Mouse (Mus musculus) midbrain, embryonic 14.5 days (tissue): ENCODE measurements at regions not wholly inside any gene's neighbourhood (a gene's known extent, or its start where the extent isn't known, plus 50 kb on each side); places are given as distances from the start of the nearest gene placed in this dataset.

Source experiments
- ATAC-seq: fragments of 200-750 bp; cut with Nextera tagmentation; 2 replicates; pipeline ENCODE4 v1.8.0; 2017; ENCODE audit warnings: moderate number of reproducible peaks, moderate library complexity; ENCODE audit not compliant: low FRiP score, low TSS enrichment
- DNase-seq: peaks from one replicate; pipeline ENCODE4 v3.0.0-alpha.2; 2015
- H3K27ac ChIP-seq: fragments of 300-500 bp; sonication (generic); replicated peaks from 2 replicates; pipeline ENCODE4 v1.5.1; 2014; ENCODE audit warnings: mild to moderate bottlenecking, low read depth, low read length, moderate library complexity
- H3K27me3 ChIP-seq: fragments of 300-500 bp; sonication (generic); 2 replicates; pipeline ENCODE4 v1.6.1; 2014; ENCODE audit warnings: low read length, control low read depth, mixed read lengths; ENCODE audit not compliant: control insufficient read depth, insufficient read depth
- H3K36me3 ChIP-seq: fragments of 300-500 bp; sonication (generic); 2 replicates; pipeline ENCODE4 v1.6.1; 2014; ENCODE audit warnings: low read length, control low read depth; ENCODE audit not compliant: control insufficient read depth, insufficient read depth
- H3K4me1 ChIP-seq: fragments of 300-500 bp; sonication (generic); 2 replicates; pipeline ENCODE4 v1.6.1; 2014; ENCODE audit warnings: mild to moderate bottlenecking, antibody characterized with exemption, low read length, control low read depth; ENCODE audit not compliant: control insufficient read depth, insufficient read depth
- H3K4me2 ChIP-seq: fragments of 300-500 bp; sonication (generic); 2 replicates; pipeline ENCODE4 v1.6.1; 2014; ENCODE audit warnings: mild to moderate bottlenecking, low read length, moderate library complexity
- H3K4me3 ChIP-seq: fragments of 300-500 bp; sonication (generic); replicated peaks from 2 replicates; pipeline ENCODE4 v1.5.1; 2014; ENCODE audit warnings: low read depth, low read length
- H3K9ac ChIP-seq: fragments of 300-500 bp; sonication (generic); replicated peaks from 2 replicates; pipeline ENCODE4 v1.6.1; 2014; ENCODE audit warnings: mild to moderate bottlenecking, low read length, moderate library complexity
- H3K9me3 ChIP-seq: fragments of 300-500 bp; sonication (generic); 2 replicates; pipeline ENCODE4 v1.6.1; 2016; ENCODE audit warnings: low read length, control low read depth, mixed read lengths; ENCODE audit not compliant: control insufficient read depth
- WGBS: fragments of 180-500 bp; shearing (Covaris S2); extraction: QIAGEN DNeasy Blood & Tissue Kit; methylation state at CpG from one replicate; pipeline ENCODE4 v1.1.7; 2014; 5-methylcytosine and 5-hydroxymethylcytosine counted together

- H3K9me3 ChIP-seq, result no peaks in the 10 kb centered on the region
- H3K36me3 ChIP-seq, result no peaks in the 10 kb centered on the region
- no peak for DNase-seq
- H3K4me1 ChIP-seq, result no peaks in the 10 kb centered on the region
- no peak overlapping the region for H3K27ac ChIP-seq
- no peak overlapping the region for H3K9ac ChIP-seq
- no peak overlapping the region for H3K4me2 ChIP-seq
- ATAC-seq, result no peak
- H3K27me3 ChIP-seq, result no peaks in the 10 kb centered on the region
- no peak overlapping the region for H3K4me3 ChIP-seq
These were observed 639.1 kb upstream of the 4921530L21Rik start for GRCm38 (mm10) chr14:95241946-95242345.

GRCm38 (mm10) chr14:95248859-95249258 is 632.2 kb upstream of the 4921530L21Rik start:
- Histone ChIP-seq H3K27me3 (no peaks in the 10 kb centered on the region), H3K36me3 (no peaks in the 10 kb centered on the region), H3K4me2 (no peak overlapping the region), H3K4me3 (no peak overlapping the region), H3K27ac (no peak overlapping the region), H3K9me3 (no peaks in the 10 kb centered on the region), H3K9ac (no peak overlapping the region), H3K4me1 (no peaks in the 10 kb centered on the region)
- ATAC-seq, result no peak
- no peak for DNase-seq
- 81% methylated on average over 2 of the region's 2 CpGs for WGBS

GRCm38 (mm10) chr14:95256110-95256509 is 624.9 kb upstream of the 4921530L21Rik start:
- Histone ChIP-seq H3K27me3 (no peaks in the 10 kb centered on the region), H3K9me3 (no peaks in the 10 kb centered on the region), H3K4me2 (no peak overlapping the region), H3K4me3 (no peak overlapping the region), H3K4me1 (no peaks in the 10 kb centered on the region), H3K36me3 (no peaks in the 10 kb centered on the region), H3K9ac (no peak overlapping the region), H3K27ac (no peak overlapping the region)
- DNase-seq (peak; percentile 8), ATAC-seq (no peak)
- WGBS, result 25% methylated on average over 4 of the region's 4 CpGs

- ATAC-seq (no peak), DNase-seq (peak; percentile 35)
- WGBS, result 78% methylated on average over 1 of the region's 1 CpGs
- no peaks in the 10 kb centered on the region for H3K36me3 ChIP-seq
- no peak overlapping the region for H3K4me3 ChIP-seq
- H3K4me1 ChIP-seq, result no peaks in the 10 kb centered on the region
- no peaks in the 10 kb centered on the region for H3K9me3 ChIP-seq
- no peak overlapping the region for H3K4me2 ChIP-seq
- no peak overlapping the region for H3K27ac ChIP-seq
- no peak overlapping the region for H3K9ac ChIP-seq
- H3K27me3 ChIP-seq, result no peaks in the 10 kb centered on the region
These were observed 599.6 kb upstream of the 4921530L21Rik start for GRCm38 (mm10) chr14:95281431-95281830.

- DNase-seq (no peak), ATAC-seq (no peak)
- no peak overlapping the region for H3K4me2 ChIP-seq
- H3K27ac ChIP-seq, result no peak overlapping the region
- no peaks in the 10 kb centered on the region for H3K4me1 ChIP-seq
- H3K27me3 ChIP-seq, result no peaks in the 10 kb centered on the region
- WGBS, result 70% methylated on average over 1 of the region's 1 CpGs
- no peak overlapping the region for H3K9ac ChIP-seq
- H3K4me3 ChIP-seq, result no peak overlapping the region
- H3K36me3 ChIP-seq, result no peaks in the 10 kb centered on the region
- H3K9me3 ChIP-seq, result no peaks in the 10 kb centered on the region
These were observed 599.0 kb upstream of the 4921530L21Rik start for GRCm38 (mm10) chr14:95282016-95282415.

- no peak overlapping the region for H3K4me2 ChIP-seq
- H3K36me3 ChIP-seq, result no peaks in the 10 kb centered on the region
- ATAC-seq (no peak), DNase-seq (no peak)
- H3K27me3 ChIP-seq, result no peaks in the 10 kb centered on the region
- H3K4me3 ChIP-seq, result no peak overlapping the region
- no peak overlapping the region for H3K9ac ChIP-seq
- no peaks in the 10 kb centered on the region for H3K4me1 ChIP-seq
- no peak overlapping the region for H3K27ac ChIP-seq
- WGBS, result 79% methylated on average over 2 of the region's 2 CpGs
- H3K9me3 ChIP-seq, result no peaks in the 10 kb centered on the region
These were observed 566.7 kb upstream of the 4921530L21Rik start for GRCm38 (mm10) chr14:95314134-95314924.

- H3K9me3 ChIP-seq, result no peaks in the 10 kb centered on the region
- peak; percentile 87 for ATAC-seq
- H3K27me3 ChIP-seq, result no peaks in the 10 kb centered on the region
- no peak overlapping the region for H3K4me3 ChIP-seq
- H3K27ac ChIP-seq, result no peak overlapping the region
- no peaks in the 10 kb centered on the region for H3K4me1 ChIP-seq
- DNase-seq, result peak; percentile 87
- no peaks in the 10 kb centered on the region for H3K36me3 ChIP-seq
- H3K9ac ChIP-seq, result no peak overlapping the region
- 0 out of 2 replicates have a peak overlapping the region, but pooled peaks have one; percentile 21 for H3K4me2 ChIP-seq
- WGBS, result 20% methylated on average over 10 of the region's 10 CpGs
These were observed 524.1 kb upstream of the 4921530L21Rik start for GRCm38 (mm10) chr14:95356968-95357367.
